Mouse (Mus musculus): Measurements from ENCODE around the gene Zic2. TPM values are rescaled to one million over a fixed set of nuclear protein-coding genes. Genes with fewer than 3 reads are reported as not detected.

The Zic2 gene
- total RNA-seq (2012; rRNA removed) (not detected in 2 replicates), total RNA-seq (2014; rRNA removed) (not detected in 2 replicates), polyA plus RNA-seq (2012; ENCODE audit: insufficient read length, low read depth) (0.13 TPM in 1 of 2 replicates, not detected in the other)

- no peak within 1 kb of the TSS for H3K9ac ChIP-seq (ENCODE audit: insufficient read depth, low read depth)
- in situ Hi-C loops (cut with MboI; ENCODE audit: low pct_ligation_motif_present, low pct_unique_long_range_greater_than_20kb, low sequenced_read_pairs), result no loop called here
- peaks cover 31% of the 10 kb centered on the region for H3K9me3 ChIP-seq (replicated peaks; ENCODE audit: low read length)
- H3K4me3 ChIP-seq (replicated peaks in 1 of 3; ENCODE audit: low read depth in 2 of 3, low read length in 2 of 3, poor library complexity in 1 of 3), result no peak within 1 kb of the TSS
- no peak for TF ChIP-seq JUN (IDR thresholded peaks at IDR 0.05; ENCODE audit: insufficient read depth, low read depth, low read length)
- no peak for TF ChIP-seq NRF1 (IDR thresholded peaks at IDR 0.05; ENCODE audit: low read depth, low read length)
- TF ChIP-seq ELF1 (IDR thresholded peaks at IDR 0.05; ENCODE audit: low read depth, low read length), result no peak
- H3K36me3 ChIP-seq (replicated peaks in 1 of 2; ENCODE audit: control insufficient read depth in 1 of 2, insufficient read depth in 1 of 2, low read length in 1 of 2), result no peaks in the 10 kb centered on the region
- dilution Hi-C loops (cut with MboI; ENCODE audit: extremely low pct_ligation_motif_present, extremely low pct_unique_long_range_greater_than_20kb, low sequenced_read_pairs), result no loop called here
- H3K4me2 ChIP-seq (ENCODE audit: insufficient read depth, low read depth, poor library complexity, severe bottlenecking), result no peak within 1 kb of the TSS
- no peak for DNase-seq (ENCODE audit: extremely low read depth)
- no peaks in the 10 kb centered on the region for H3K79me2 ChIP-seq (replicated peaks; ENCODE audit: control insufficient read depth, extremely low read depth, insufficient read depth, poor library complexity, severe bottlenecking)
- no peak within 1 kb of the TSS for H3K27ac ChIP-seq (ENCODE audit: insufficient read depth, low read depth)
- H3K27me3 ChIP-seq (replicated peaks), result no peaks in the 10 kb centered on the region
- H3K4me1 ChIP-seq (ENCODE audit: control insufficient read depth in 1 of 2, insufficient read depth in 2 of 2), result no peaks in the 10 kb centered on the region
Observed at GRCm38 (mm10) chr14:122474891-122475556, at the start of gene Zic2. Zic2 (plus strand) TSS chr14:122475435.

GRCm38 (mm10) chr14:122426529-122427203 lies 48.6 kb upstream of the Zic2 start:
- Histone ChIP-seq H3K4me1 (ENCODE audit: control insufficient read depth in 1 of 2, insufficient read depth in 2 of 2) (0 out of 4 replicates have a peak, but pooled peaks cover 0 to 2% of the 10 kb centered on the region in 2 experiments), H3K79me2 (replicated peaks; ENCODE audit: control insufficient read depth, extremely low read depth, insufficient read depth, poor library complexity, severe bottlenecking) (no peaks in the 10 kb centered on the region), H3K9me3 (replicated peaks; ENCODE audit: low read length) (no peaks in the 10 kb centered on the region), H3K4me3 (replicated peaks in 1 of 3; ENCODE audit: low read depth in 2 of 3, low read length in 2 of 3, poor library complexity in 1 of 3) (no peak overlapping the region), H3K9ac (ENCODE audit: insufficient read depth, low read depth) (no peak overlapping the region), H3K27ac (ENCODE audit: insufficient read depth, low read depth) (no peak overlapping the region), H3K4me2 (ENCODE audit: insufficient read depth, low read depth, poor library complexity, severe bottlenecking) (no peak overlapping the region), H3K36me3 (replicated peaks in 1 of 2; ENCODE audit: control insufficient read depth in 1 of 2, insufficient read depth in 1 of 2, low read length in 1 of 2) (no peaks in the 10 kb centered on the region), H3K27me3 (replicated peaks) (peaks cover 2% of the 10 kb centered on the region)
- DNase-seq (ENCODE audit: extremely low read depth), result no peak
- dilution Hi-C loops (cut with MboI; ENCODE audit: extremely low pct_ligation_motif_present, extremely low pct_unique_long_range_greater_than_20kb, low sequenced_read_pairs), result no loop called here
- TF ChIP-seq SIN3A (IDR thresholded peaks at IDR 0.05; ENCODE audit: low read length), result no peak
- TF ChIP-seq ETS1 (conservative IDR thresholded peaks at IDR 0.05; ENCODE audit: low read depth, low read length), result no peak
- TF ChIP-seq MAZ (IDR thresholded peaks at IDR 0.05; ENCODE audit: low read depth, low read length), result no peak
- no peak for TF ChIP-seq TBP (conservative IDR thresholded peaks at IDR 0.05; ENCODE audit: low read depth, low read length)
- TF ChIP-seq MYC (IDR thresholded peaks at IDR 0.05; ENCODE audit: low read depth, low read length), result no peak
- TF ChIP-seq TCF12 (IDR thresholded peaks at IDR 0.05; ENCODE audit: low read depth, low read length), result no peak
- no peak for TF ChIP-seq NELFE (IDR thresholded peaks at IDR 0.05; ENCODE audit: low read depth, low read length)
- TF ChIP-seq POLR2AphosphoS2 (IDR thresholded peaks at IDR 0.05; ENCODE audit: low read depth, low read length), result no peak
- TF ChIP-seq PAX5 (IDR thresholded peaks at IDR 0.05; ENCODE audit: low read length), result no peak
- no peak for TF ChIP-seq BHLHE40 (IDR thresholded peaks at IDR 0.05; ENCODE audit: low read depth, low read length)
- TF ChIP-seq MAX (IDR thresholded peaks at IDR 0.05; ENCODE audit: low read length), result no peak
- no peak for TF ChIP-seq HCFC1 (IDR thresholded peaks at IDR 0.05; ENCODE audit: low read depth, low read length)
- no peak for TF ChIP-seq CTCF (conservative IDR thresholded peaks at IDR 0.05 in 1 of 2, IDR thresholded peaks at IDR 0.05 in 1 of 2; ENCODE audit: low read depth in 2 of 2, low read length in 2 of 2)
- TF ChIP-seq RCOR1 (conservative IDR thresholded peaks at IDR 0.05; ENCODE audit: low read depth, low read length), result no peak
- TF ChIP-seq POLR2A (IDR thresholded peaks at IDR 0.05; ENCODE audit: low read depth, low read length), result no peak
- TF ChIP-seq UBTF (IDR thresholded peaks at IDR 0.05; ENCODE audit: low read depth, low read length), result no peak
- no peak for TF ChIP-seq ZMIZ1 (IDR thresholded peaks at IDR 0.05; ENCODE audit: low read depth, low read length)
- TF ChIP-seq ZNF384 (IDR thresholded peaks at IDR 0.05; ENCODE audit: low read depth, low read length), result no peak
- TF ChIP-seq SMC3 (IDR thresholded peaks at IDR 0.05; ENCODE audit: low read depth, low read length), result no peak
- in situ Hi-C loops (cut with MboI; ENCODE audit: low pct_ligation_motif_present, low pct_unique_long_range_greater_than_20kb, low sequenced_read_pairs), result no loop called here
